Mouse (Mus musculus) liver, embryonic 16.5 days (tissue): ENCODE data around the gene Zfp950. TPM values are rescaled to one million over a fixed set of nuclear protein-coding genes. Genes with fewer than 3 reads are reported as not detected.
A peak's percentile ranks its signal among the peaks of the same experiment; 100 is the strongest.

Source experiments
- ATAC-seq: fragments of 200-750 bp; cut with Nextera tagmentation; 2 replicates; pipeline ENCODE4 v1.8.0; 2017; ENCODE audit warnings: low read depth, mild to moderate bottlenecking, moderate number of reproducible peaks, moderate library complexity
- H3K27ac ChIP-seq: fragments of 300-500 bp; sonication (generic); 2 replicates; pipeline ENCODE4 v1.5.1; 2014; ENCODE audit warnings: mild to moderate bottlenecking, low read length
- H3K27me3 ChIP-seq: fragments of 300-500 bp; sonication (generic); 2 replicates; pipeline ENCODE4 v1.6.1; 2014; ENCODE audit warnings: low read depth, low read length, mixed read lengths; ENCODE audit not compliant: control insufficient read depth, insufficient read depth
- H3K36me3 ChIP-seq: fragments of 300-500 bp; sonication (generic); 2 replicates; pipeline ENCODE4 v1.6.1; 2014; ENCODE audit warnings: mild to moderate bottlenecking; ENCODE audit not compliant: control insufficient read depth, insufficient read depth
- H3K4me1 ChIP-seq: fragments of 300-500 bp; sonication (generic); 2 replicates; pipeline ENCODE4 v1.6.1; 2014; ENCODE audit warnings: low read depth, low read length, mixed read lengths; ENCODE audit not compliant: control insufficient read depth
- H3K4me2 ChIP-seq: fragments of 300-500 bp; sonication (generic); 2 replicates; pipeline ENCODE4 v1.6.1; 2014; ENCODE audit warnings: low read depth, low read length, mixed read lengths
- H3K4me3 ChIP-seq: fragments of 300-500 bp; sonication (generic); 2 replicates; pipeline ENCODE4 v1.5.1; 2014; ENCODE audit warnings: low read depth, mild to moderate bottlenecking, low read length
- H3K9ac ChIP-seq: fragments of 300-500 bp; sonication (generic); 2 replicates; pipeline ENCODE4 v1.6.1; 2014; ENCODE audit warnings: low read depth, low read length
- H3K9me3 ChIP-seq: fragments of 300-500 bp; sonication (generic); replicated peaks from 2 replicates; pipeline ENCODE4 v1.6.1; 2016; ENCODE audit warnings: low read length; ENCODE audit not compliant: control insufficient read depth
- WGBS: fragments of 180-500 bp; shearing (Covaris S2); extraction: QIAGEN DNeasy Blood & Tissue Kit; methylation state at CpG from one replicate; pipeline ENCODE4 v1.1.7; 2014; ENCODE audit not compliant: insufficient replicate concordance; 5-methylcytosine and 5-hydroxymethylcytosine counted together
- polyA plus RNA-seq: library from polyadenylated mRNA; unstranded; fragments of >200 nt; fragmentation: Nextera tagmentation; extraction: Ambion mirVana; gene quantifications from 2 replicates; pipeline ENCODE4 v1.2.1, GENCODE M21; 2015

Zfp950 gene
- polyA plus RNA-seq, 1 experiment from 2014 or later: 11.7 TPM

GRCm38 (mm10) chr19:61110184-61110583 lies 30.5 kb downstream of the Zfp950 start:
- Histone ChIP-seq H3K27ac (no peak overlapping the region), H3K4me2 (no peak overlapping the region), H3K4me3 (no peak overlapping the region), H3K4me1 (no peaks in the 10 kb centered on the region), H3K36me3 (no peaks in the 10 kb centered on the region), H3K27me3 (no peaks in the 10 kb centered on the region), H3K9me3 (no peaks in the 10 kb centered on the region), H3K9ac (no peak overlapping the region)
- ATAC-seq: no peak
- WGBS: 47% methylated on average over 2 of the region's 2 CpGs

GRCm38 (mm10) chr19:61097764-61098163 lies 42.9 kb downstream of the Zfp950 start:
- Histone ChIP-seq H3K27ac (no peak overlapping the region), H3K4me3 (no peak overlapping the region), H3K27me3 (no peaks in the 10 kb centered on the region), H3K9me3 (no peaks in the 10 kb centered on the region), H3K4me2 (no peak overlapping the region), H3K9ac (no peak overlapping the region), H3K36me3 (no peaks in the 10 kb centered on the region), H3K4me1 (no peaks in the 10 kb centered on the region)
- ATAC-seq: no peak
- WGBS: 15% methylated on average over 4 of the region's 4 CpGs

GRCm38 (mm10) chr19:61096776-61097175 lies 43.9 kb downstream of the Zfp950 start:
- Histone ChIP-seq H3K9me3 (no peaks in the 10 kb centered on the region), H3K27me3 (no peaks in the 10 kb centered on the region), H3K27ac (no peak overlapping the region), H3K4me2 (no peak overlapping the region), H3K4me1 (no peaks in the 10 kb centered on the region), H3K36me3 (no peaks in the 10 kb centered on the region), H3K9ac (no peak overlapping the region), H3K4me3 (no peak overlapping the region)
- WGBS: 69% methylated on average over 2 of the region's 2 CpGs
- no peak for ATAC-seq

- no peak for ATAC-seq
- Histone ChIP-seq H3K4me2 (no peak overlapping the region), H3K27me3 (no peaks in the 10 kb centered on the region), H3K36me3 (no peaks in the 10 kb centered on the region), H3K4me3 (no peak overlapping the region), H3K27ac (no peak overlapping the region), H3K9ac (no peak overlapping the region), H3K4me1 (no peaks in the 10 kb centered on the region), H3K9me3 (no peaks in the 10 kb centered on the region)
- WGBS: 73% methylated on average over 4 of the region's 4 CpGs
Observed at GRCm38 (mm10) chr19:61090541-61090940, 50.1 kb downstream of the Zfp950 start.

GRCm38 (mm10) chr19:61089001-61089400 lies 51.6 kb downstream of the Zfp950 start:
- no peaks in the 10 kb centered on the region for H3K9me3 ChIP-seq
- WGBS: 67% methylated on average over 3 of the region's 3 CpGs
- H3K27me3 ChIP-seq: no peaks in the 10 kb centered on the region
- H3K9ac ChIP-seq: no peak overlapping the region
- ATAC-seq: no peak
- H3K4me1 ChIP-seq: no peaks in the 10 kb centered on the region
- no peak overlapping the region for H3K27ac ChIP-seq
- H3K4me2 ChIP-seq: no peak overlapping the region
- no peak overlapping the region for H3K4me3 ChIP-seq
- no peaks in the 10 kb centered on the region for H3K36me3 ChIP-seq

- H3K4me2 ChIP-seq: no peak overlapping the region
Observed at GRCm38 (mm10) chr19:61087781-61088180, 52.9 kb downstream of the Zfp950 start.

GRCm38 (mm10) chr19:61085217-61085616 lies 55.4 kb downstream of the Zfp950 start:
- no peak overlapping the region for H3K4me2 ChIP-seq
- no peak overlapping the region for H3K4me3 ChIP-seq
- no peak overlapping the region for H3K9ac ChIP-seq
- no peaks in the 10 kb centered on the region for H3K36me3 ChIP-seq
- no peaks in the 10 kb centered on the region for H3K9me3 ChIP-seq
- ATAC-seq: no peak
- no peaks in the 10 kb centered on the region for H3K27me3 ChIP-seq
- WGBS: 27% methylated on average over 2 of the region's 2 CpGs
- no peak overlapping the region for H3K27ac ChIP-seq
- H3K4me1 ChIP-seq: no peaks in the 10 kb centered on the region; the same call in 1 of the 2 replicates

More at GRCm38 (mm10) chr19:61087781-61088180, 52.9 kb downstream of the Zfp950 start:
- Histone ChIP-seq H3K9ac (no peak overlapping the region), H3K27me3 (no peaks in the 10 kb centered on the region), H3K27ac (no peak overlapping the region), H3K4me3 (no peak overlapping the region), H3K4me1 (no peaks in the 10 kb centered on the region; the same call in 1 of the 2 replicates), H3K36me3 (no peaks in the 10 kb centered on the region), H3K9me3 (no peaks in the 10 kb centered on the region)
- 82% methylated on average over 1 of the region's 1 CpGs for WGBS
- ATAC-seq: no peak

- Histone ChIP-seq H3K9me3 (no peaks in the 10 kb centered on the region), H3K27ac (no peak overlapping the region), H3K36me3 (no peaks in the 10 kb centered on the region), H3K27me3 (no peaks in the 10 kb centered on the region), H3K9ac (no peak overlapping the region), H3K4me2 (no peak overlapping the region), H3K4me1 (no peaks in the 10 kb centered on the region; the same call in 1 of the 2 replicates), H3K4me3 (no peak overlapping the region)
- WGBS: 23% methylated on average over 4 of the region's 4 CpGs
- ATAC-seq: 0 out of 2 replicates have a peak, but pooled peaks have one; percentile 16
Observed at GRCm38 (mm10) chr19:61084149-61084940, 56.3 kb downstream of the Zfp950 start.

- Histone ChIP-seq H3K27me3 (no peaks in the 10 kb centered on the region), H3K4me3 (no peak overlapping the region), H3K4me1 (no peaks in the 10 kb centered on the region; the same call in 1 of the 2 replicates), H3K27ac (no peak overlapping the region), H3K36me3 (no peaks in the 10 kb centered on the region), H3K9me3 (no peaks in the 10 kb centered on the region), H3K9ac (no peak overlapping the region), H3K4me2 (no peak overlapping the region)
- whole genome bisulfite sequencing: 84% methylated on average over 8 of the region's 8 CpGs
- ATAC-seq: no peak
Observed at GRCm38 (mm10) chr19:61083006-61083405, 57.6 kb downstream of the Zfp950 start.
